Mouse (Mus musculus): Measurements from ENCODE around the gene Hoxa4.

DNA sequence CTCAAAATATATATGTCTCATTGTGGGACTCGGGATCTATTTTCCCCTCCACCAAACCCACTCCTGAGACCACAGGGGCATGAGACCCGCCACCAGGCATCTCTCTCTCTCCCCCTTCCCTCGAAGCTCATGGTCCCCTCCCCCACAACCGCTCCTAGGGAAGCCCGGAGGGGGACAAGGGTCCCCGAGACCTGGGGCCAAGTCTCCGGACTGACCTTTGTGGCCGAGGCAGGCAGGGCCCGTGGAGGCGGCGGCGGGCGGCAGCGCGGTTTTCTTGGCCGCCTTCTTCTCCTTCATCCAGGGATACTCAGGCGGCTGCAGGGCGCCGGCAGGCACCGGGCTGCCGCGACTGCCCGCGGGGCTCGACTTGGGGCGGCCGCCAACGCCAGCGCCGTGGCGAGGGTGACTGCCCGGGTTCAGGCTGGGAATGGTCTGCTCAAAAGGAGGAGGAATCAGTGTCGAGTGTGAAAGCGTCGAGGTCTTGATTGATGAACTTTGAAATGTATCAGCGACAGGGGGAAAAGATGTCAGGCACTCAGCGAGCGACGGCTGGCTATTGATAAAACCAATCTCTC, 27.4 kb downstream of the Hoxa4 start:
- TF ChIP-seq CTCF (conservative IDR thresholded peaks at IDR 0.05 in 1 of 2, IDR thresholded peaks at IDR 0.05 in 1 of 2; ENCODE audit: low read depth in 2 of 2, low read length in 2 of 2), result no peak
- no peak for TF ChIP-seq EP300 (IDR thresholded peaks at IDR 0.05; ENCODE audit: low read length)
- no peak for TF ChIP-seq RCOR1 (conservative IDR thresholded peaks at IDR 0.05; ENCODE audit: low read depth, low read length)
- no peak for TF ChIP-seq SIN3A (IDR thresholded peaks at IDR 0.05; ENCODE audit: low read length)
- TF ChIP-seq MAZ (IDR thresholded peaks at IDR 0.05; ENCODE audit: low read depth, low read length), result no peak
- no peak for TF ChIP-seq ZKSCAN1 (IDR thresholded peaks at IDR 0.05; ENCODE audit: borderline replicate concordance, low read depth, low read length)
- TF ChIP-seq HCFC1 (IDR thresholded peaks at IDR 0.05; ENCODE audit: low read depth, low read length), result no peak
- TF ChIP-seq UBTF (IDR thresholded peaks at IDR 0.05; ENCODE audit: low read depth, low read length), result no peak
- TF ChIP-seq ZMIZ1 (IDR thresholded peaks at IDR 0.05; ENCODE audit: low read depth, low read length), result no peak
- no peak for TF ChIP-seq POLR2A (IDR thresholded peaks at IDR 0.05; ENCODE audit: low read depth, low read length)
- TF ChIP-seq NELFE (IDR thresholded peaks at IDR 0.05; ENCODE audit: low read depth, low read length), result no peak
- no peak for TF ChIP-seq E2F4 (IDR thresholded peaks at IDR 0.05; ENCODE audit: insufficient replicate concordance, low read depth, low read length)
- no peak for TF ChIP-seq JUN (IDR thresholded peaks at IDR 0.05; ENCODE audit: insufficient read depth, low read depth, low read length)

All from CH12.LX (cell line).